Comparison of ENCODE assay signal across 23 mouse cellular contexts in genomic region chr5:14750882-14751281, GRCm38 (mm10).
DNase-seq lines count a peak whose midpoint lies in the region; ATAC-seq and TF ChIP-seq lines count a peak whose summit lies in the region.
"Had no signal": no experiment of that assay in that cellular context is flagged by ENCODE, and none has a peak within 500 bp of the region (broad histone marks: within the 10 kb centered on the region; RNA-seq: fewer than 3 reads in every experiment).

No protein-coding gene starts in this region.

- TF ChIP-seq CTCF in midbrain, postnatal 0 days (IDR thresholded peaks at IDR 0.05), result no peak

- no peak overlapping the region for H3K9ac ChIP-seq in forebrain, embryonic 14.5 days (ENCODE audit: low read length)
- no peak overlapping the region for H3K9ac ChIP-seq in forebrain, embryonic 13.5 days
- H3K9ac ChIP-seq in midbrain, postnatal 0 days (replicated peaks; ENCODE audit: low read length, poor library complexity, severe bottlenecking), result no peak overlapping the region
- H3K9ac ChIP-seq: heart, embryonic 15.5 days; liver, postnatal 0 days; neural tube, embryonic 12.5 days had no signal

- H3K9me3 ChIP-seq in forebrain, embryonic 14.5 days (replicated peaks; ENCODE audit: control insufficient read depth, low read length), result no peaks in the 10 kb centered on the region
- no peaks in the 10 kb centered on the region for H3K9me3 ChIP-seq in forebrain, embryonic 13.5 days (replicated peaks)
- no peaks in the 10 kb centered on the region for H3K9me3 ChIP-seq in midbrain, postnatal 0 days (ENCODE audit: low read length)
- no peaks in the 10 kb centered on the region for H3K9me3 ChIP-seq in midbrain, embryonic 10.5 days (replicated peaks)
- H3K9me3 ChIP-seq: heart, embryonic 15.5 days; megakaryocyte, embryonic 14.5 days; neural tube, embryonic 12.5 days had no signal

- no peaks in the 10 kb centered on the region for H3K27me3 ChIP-seq in forebrain, embryonic 14.5 days (replicated peaks; ENCODE audit: control insufficient read depth, insufficient read depth, low read length)
- no peaks in the 10 kb centered on the region for H3K27me3 ChIP-seq in forebrain, embryonic 13.5 days
- no peaks in the 10 kb centered on the region for H3K27me3 ChIP-seq in midbrain, postnatal 0 days (ENCODE audit: insufficient read depth, low read length)
- H3K27me3 ChIP-seq in midbrain, embryonic 10.5 days (ENCODE audit: low read depth, poor library complexity, severe bottlenecking), result no peaks in the 10 kb centered on the region
- H3K27me3 ChIP-seq: heart, embryonic 15.5 days; megakaryocyte, embryonic 14.5 days; neural tube, embryonic 12.5 days had no signal

- H3K27ac ChIP-seq in forebrain, embryonic 14.5 days (ENCODE audit: low read depth, low read length), result no peak overlapping the region
- no peak overlapping the region for H3K27ac ChIP-seq in forebrain, embryonic 13.5 days
- H3K27ac ChIP-seq in midbrain, postnatal 0 days (ENCODE audit: low read depth, low read length), result no peak overlapping the region
- H3K27ac ChIP-seq in midbrain, embryonic 10.5 days (replicated peaks), result no peak overlapping the region
- H3K27ac ChIP-seq: heart, embryonic 15.5 days; neural tube, embryonic 12.5 days had no signal

- no peak overlapping the region for H3K4me2 ChIP-seq in forebrain, embryonic 14.5 days (ENCODE audit: low read length)
- H3K4me2 ChIP-seq in forebrain, embryonic 13.5 days, result no peak overlapping the region
- no peak overlapping the region for H3K4me2 ChIP-seq in midbrain, postnatal 0 days (ENCODE audit: low read depth, low read length, poor library complexity, severe bottlenecking)
- H3K4me2 ChIP-seq: heart, embryonic 15.5 days; neural tube, embryonic 12.5 days had no signal

- ATAC-seq in forebrain, embryonic 14.5 days, result 0 out of 2 replicates have a peak, but pooled peaks have one; percentile 48
- ATAC-seq in forebrain, embryonic 13.5 days, result no peak
- ATAC-seq in midbrain, postnatal 0 days (ENCODE audit: low FRiP score), result no peak; the same call in 1 of the 2 replicates
- ATAC-seq: activated CD4-positive, CD25-positive, alpha-beta regulatory T cell, adult 4 months; intestine, embryonic 16.5 days; liver, postnatal 0 days; midbrain, embryonic 16.5 days; Patski had no signal

- peak; percentile 6 for DNase-seq in forebrain, embryonic 14.5 days (ENCODE audit: low spot score)
- peak; percentile 67 for DNase-seq in midbrain, postnatal 0 days (ENCODE audit: low spot score)
- DNase-seq in midbrain, embryonic 10.5 days (ENCODE audit: low spot score), result no peak
- DNase-seq in cerebellum, adult 9-11 months, result peak; percentile 94
- peak; percentile 63 for DNase-seq in skeletal muscle tissue, adult 2 months (ENCODE audit: low read depth, low spot score)
- no peak for DNase-seq in layer of hippocampus, postnatal 10 days (ENCODE audit: low spot score in 2 of 2)
- no peak for DNase-seq in left cerebral cortex, adult 11 months (ENCODE audit: low spot score)
- DNase-seq: adrenal gland, postnatal 25 days; B cell, adult 2 months; heart, adult 11 months; kidney, postnatal 10 days; liver; liver, postnatal 0 days; lung, postnatal 14 days had no signal

- no peak overlapping the region for H3K4me3 ChIP-seq in forebrain, embryonic 14.5 days (ENCODE audit: low read depth, low read length)
- H3K4me3 ChIP-seq in forebrain, embryonic 13.5 days, result no peak overlapping the region
- H3K4me3 ChIP-seq in midbrain, postnatal 0 days (ENCODE audit: low read depth, low read length), result no peak overlapping the region
- no peak overlapping the region for H3K4me3 ChIP-seq in midbrain, embryonic 10.5 days
- H3K4me3 ChIP-seq: erythroblast, embryonic 14.5 days; heart, embryonic 15.5 days; megakaryocyte, embryonic 14.5 days; neural tube, embryonic 12.5 days had no signal

- H3K36me3 ChIP-seq in forebrain, embryonic 14.5 days (ENCODE audit: control insufficient read depth, insufficient read depth, low read length), result no peaks in the 10 kb centered on the region
- no peaks in the 10 kb centered on the region for H3K36me3 ChIP-seq in forebrain, embryonic 13.5 days (ENCODE audit: poor library complexity, severe bottlenecking)
- no peaks in the 10 kb centered on the region for H3K36me3 ChIP-seq in midbrain, postnatal 0 days (ENCODE audit: insufficient read depth, low read length)
- no peaks in the 10 kb centered on the region for H3K36me3 ChIP-seq in midbrain, embryonic 10.5 days
- H3K36me3 ChIP-seq: heart, embryonic 15.5 days; neural tube, embryonic 12.5 days had no signal

- no peaks in the 10 kb centered on the region for H3K4me1 ChIP-seq in forebrain, embryonic 14.5 days (ENCODE audit: control insufficient read depth, insufficient read depth, low read length)
- no peaks in the 10 kb centered on the region for H3K4me1 ChIP-seq in forebrain, embryonic 13.5 days
- no peaks in the 10 kb centered on the region for H3K4me1 ChIP-seq in midbrain, postnatal 0 days (ENCODE audit: insufficient read depth, low read length)
- H3K4me1 ChIP-seq in midbrain, embryonic 10.5 days, result no peaks in the 10 kb centered on the region
- H3K4me1 ChIP-seq: heart, embryonic 15.5 days; megakaryocyte, embryonic 14.5 days; neural tube, embryonic 12.5 days had no signal

Comparison
In these comparisons a context has a peak if more than half of its experiments do, and no peak if none do; other contexts are left out.
1. DNase-seq: peak in forebrain, embryonic 14.5 days (single experiment), midbrain, postnatal 0 days (single experiment), cerebellum, adult 9-11 months (single experiment) and skeletal muscle tissue, adult 2 months (single experiment); none in midbrain, embryonic 10.5 days (single experiment), layer of hippocampus, postnatal 10 days (0 of 2) and left cerebral cortex, adult 11 months (single experiment).